Mouse (Mus musculus) adrenal gland, postnatal 14 days (tissue): ENCODE measurements at regions not wholly inside any gene's neighbourhood (a gene's known extent, or its start where the extent isn't known, plus 50 kb on each side); places are given as distances from the start of the nearest gene placed in this dataset.
A peak's percentile ranks its signal among the peaks of the same experiment; 100 is the strongest.

Experiments
- DNase-seq: peaks from one replicate; pipeline ENCODE4 v3.0.0; 2021; ENCODE audit warnings: mixed read lengths

DNA sequence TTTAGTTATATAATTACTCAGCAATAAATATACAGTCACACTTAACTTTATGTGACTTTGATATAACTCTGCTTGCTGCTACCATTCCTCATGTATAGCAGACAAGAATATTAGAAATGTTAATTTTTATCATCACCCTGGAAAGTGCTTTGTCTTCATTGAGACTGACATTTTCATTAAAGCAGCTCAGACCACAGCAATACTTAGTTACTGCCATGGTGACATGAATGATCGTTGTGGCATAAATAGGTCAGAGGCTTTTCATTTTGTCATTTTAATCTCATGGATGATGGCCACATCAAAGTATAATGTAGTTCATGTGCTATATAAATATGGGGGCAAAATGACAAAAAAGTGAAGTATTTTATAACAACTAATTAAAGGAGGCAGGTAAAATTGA is 498.1 kb downstream of the Slc22a22 start:
- DNase-seq: no peak

DNA sequence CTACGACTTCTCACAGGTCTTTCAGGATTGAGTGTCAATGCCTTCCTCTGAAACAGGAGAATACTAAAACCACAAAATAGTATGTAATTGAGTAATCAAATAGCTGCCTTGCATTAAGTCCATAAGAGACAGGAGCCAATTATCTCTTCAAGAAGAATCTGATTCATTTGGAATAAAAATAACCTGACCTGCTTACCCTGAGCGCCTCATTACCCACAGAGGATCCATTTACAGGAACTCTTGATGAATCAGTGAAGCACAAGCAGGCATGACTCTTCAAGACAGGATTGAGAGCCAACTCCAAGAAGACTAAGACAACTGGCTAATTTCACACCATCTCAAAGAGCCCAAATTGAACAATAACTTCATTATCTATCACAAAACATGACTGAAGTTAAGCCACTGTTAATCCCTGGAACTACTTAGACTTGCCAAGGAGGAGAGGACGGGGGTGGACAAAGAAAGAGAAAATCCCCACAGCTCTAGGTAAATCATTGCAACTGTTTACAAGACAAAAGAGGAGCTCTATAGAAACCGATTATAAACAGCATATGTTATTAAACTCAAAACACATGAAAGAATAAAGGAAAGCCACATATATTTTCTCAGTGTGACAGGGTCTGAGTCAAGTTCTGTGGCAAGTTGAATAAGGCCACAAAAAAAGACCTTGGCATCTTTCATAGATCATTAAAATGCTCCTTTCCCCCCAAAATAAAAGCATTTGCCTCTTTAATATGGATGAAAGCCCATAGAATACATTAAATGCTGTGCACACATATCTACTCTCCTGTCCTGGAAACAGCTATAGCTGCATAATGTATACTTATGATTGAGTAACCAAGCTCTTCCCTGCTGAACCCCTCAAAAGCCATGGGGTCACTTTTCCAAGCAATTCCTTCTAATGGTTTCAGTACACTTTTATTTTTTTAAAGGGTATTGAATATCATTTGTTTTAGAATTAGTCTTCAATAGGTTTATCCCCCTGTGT is 501.7 kb downstream of the Slc22a22 start:
- DNase-seq: no peak

DNA sequence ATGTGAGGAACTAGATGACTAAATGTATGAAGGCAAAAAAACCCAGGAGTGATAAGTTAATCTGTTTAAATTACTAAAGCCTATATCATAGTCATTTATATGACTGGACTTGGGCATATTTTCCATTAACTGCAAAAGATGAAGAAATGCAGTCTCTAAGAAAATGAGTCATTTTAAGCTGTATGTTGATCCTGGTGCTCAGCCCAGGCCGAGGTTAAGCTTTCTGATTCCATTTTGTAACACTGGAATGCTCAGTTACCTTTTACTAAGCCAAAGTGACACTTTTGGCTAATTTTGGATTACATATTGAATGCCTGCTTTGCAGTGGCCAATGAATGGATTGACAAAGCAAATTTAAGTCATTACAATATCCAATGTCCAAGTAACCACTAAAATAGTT is 507.3 kb downstream of the Slc22a22 start:
- no peak for DNase-seq

DNA sequence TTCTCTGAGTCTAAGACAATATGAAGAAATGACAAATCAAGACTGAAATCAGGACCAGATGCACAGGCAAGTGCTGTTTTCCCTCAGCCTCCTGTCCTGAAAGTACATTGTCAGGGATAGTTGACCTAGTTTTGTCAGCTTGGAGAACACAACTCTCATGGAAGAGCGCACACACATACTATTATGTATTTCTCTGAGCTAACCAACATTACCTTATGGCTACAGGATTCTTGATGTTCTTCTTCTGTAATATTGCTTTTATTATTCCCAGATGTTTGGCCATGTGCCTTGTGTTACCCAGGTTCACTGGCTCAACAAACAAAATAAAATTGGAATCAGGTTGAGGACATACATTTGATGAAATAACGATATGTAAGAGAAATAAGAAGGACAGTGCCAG is 521.1 kb downstream of the Slc22a22 start:
- DNase-seq: no peak

DNA sequence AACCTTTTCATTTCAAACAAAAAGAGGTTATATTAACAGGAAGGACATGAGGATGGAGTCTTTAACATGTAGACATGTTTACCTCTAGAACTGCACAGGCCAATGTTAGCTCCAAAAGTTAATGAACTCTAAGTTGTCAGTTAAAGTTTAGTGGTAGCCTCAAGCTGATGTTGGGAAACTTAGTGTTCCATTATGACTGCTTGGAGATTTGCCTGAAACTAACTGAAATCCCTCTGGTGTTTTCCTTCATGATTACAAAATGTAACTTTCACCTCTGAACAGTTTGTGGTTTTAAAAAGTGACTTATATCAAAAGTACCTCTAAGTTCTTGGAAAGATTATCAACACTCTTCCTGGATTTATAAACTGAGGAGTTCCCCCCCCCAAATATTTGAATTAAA is 525.2 kb downstream of the Slc22a22 start:
- DNase-seq: no peak

- no peak for DNase-seq
Measured at GRCm38 (mm10) chr15:56950824-56951223, 526.6 kb downstream of the Slc22a22 start.

GRCm38 (mm10) chr15:56940891-56941290 is 536.5 kb downstream of the Slc22a22 start:
- no peak for DNase-seq

DNA sequence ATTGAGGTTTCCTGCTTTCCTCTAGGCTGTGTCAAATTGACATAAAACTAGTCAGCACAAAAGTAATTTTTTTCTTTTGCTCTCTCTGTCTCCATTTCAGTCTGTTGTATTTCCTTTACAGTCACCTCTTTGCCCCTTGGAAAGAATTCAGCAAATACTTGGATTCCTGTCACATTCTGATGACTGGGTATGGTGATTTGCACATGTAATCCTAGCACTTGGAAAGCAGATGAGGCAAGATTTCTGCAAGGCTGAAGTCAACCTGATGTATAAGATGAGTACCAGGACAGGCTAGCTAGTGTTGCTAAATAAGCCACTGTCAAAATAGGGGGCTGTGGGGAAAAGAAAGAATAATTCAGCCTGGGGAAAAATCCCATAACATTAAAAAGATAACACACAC is 580.9 kb downstream of the Slc22a22 start:
- no peak for DNase-seq

- DNase-seq: no peak
Measured at GRCm38 (mm10) chr15:56881501-56881900, 595.9 kb downstream of the Slc22a22 start.

DNA sequence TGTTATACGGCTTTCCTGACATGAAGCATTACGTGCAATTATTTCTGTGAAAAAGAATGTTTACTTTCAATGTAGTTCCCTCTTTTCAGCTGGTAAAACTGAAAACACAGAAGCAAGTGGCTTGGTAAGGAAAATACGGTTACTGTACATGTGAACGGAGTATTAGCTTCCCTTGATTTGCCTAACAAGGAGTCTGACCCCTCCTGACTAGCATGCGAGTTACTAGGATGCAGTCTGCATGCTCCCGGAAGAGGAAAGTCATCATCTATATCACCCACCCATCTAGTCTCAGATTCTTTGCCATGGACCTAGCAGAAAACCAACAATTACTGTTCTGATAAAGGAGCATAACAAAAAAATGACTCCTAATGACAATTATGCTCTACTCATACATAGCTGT is 611.5 kb downstream of the Slc22a22 start:
- no peak for DNase-seq

DNA sequence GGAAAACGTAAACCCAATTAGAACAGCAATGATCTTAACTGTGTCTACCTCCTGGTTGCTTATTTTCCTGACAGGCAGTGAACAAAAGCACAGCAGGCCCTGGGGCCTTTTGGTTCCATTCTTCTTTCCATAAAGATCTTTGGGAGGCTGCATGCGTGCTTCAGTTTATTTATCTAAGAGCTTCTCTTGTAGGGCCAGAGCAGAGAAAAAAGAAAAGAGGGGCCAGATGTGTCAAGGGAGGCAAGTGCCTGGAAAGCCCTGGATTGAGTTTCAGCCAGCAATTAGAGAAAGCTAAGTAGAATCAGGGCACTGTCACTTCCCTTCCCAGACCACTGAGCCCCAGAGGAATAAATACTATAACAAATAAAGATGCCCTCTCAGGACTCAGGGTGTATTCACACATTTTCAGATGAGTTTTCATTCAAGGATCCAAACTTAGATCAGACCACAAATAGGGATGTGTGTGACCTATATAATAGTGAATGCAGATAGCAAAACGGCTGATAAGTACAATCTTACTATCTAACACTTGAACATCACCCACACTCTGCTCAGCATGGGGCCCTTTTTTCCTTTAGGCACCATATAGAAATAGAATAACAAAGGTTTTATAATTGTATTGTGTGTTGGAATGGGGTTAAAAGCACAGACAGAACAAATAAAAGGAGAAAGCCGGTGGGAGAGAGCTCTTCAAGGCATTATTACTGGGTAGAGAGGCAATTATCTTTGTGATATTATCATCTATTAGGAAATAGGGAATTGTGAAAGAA is 612.2 kb downstream of the Slc22a22 start:
- no peak for DNase-seq

GRCm38 (mm10) chr15:56858627-56859334 is 618.6 kb downstream of the Slc22a22 start:
- DNase-seq: peak; percentile 4

DNA sequence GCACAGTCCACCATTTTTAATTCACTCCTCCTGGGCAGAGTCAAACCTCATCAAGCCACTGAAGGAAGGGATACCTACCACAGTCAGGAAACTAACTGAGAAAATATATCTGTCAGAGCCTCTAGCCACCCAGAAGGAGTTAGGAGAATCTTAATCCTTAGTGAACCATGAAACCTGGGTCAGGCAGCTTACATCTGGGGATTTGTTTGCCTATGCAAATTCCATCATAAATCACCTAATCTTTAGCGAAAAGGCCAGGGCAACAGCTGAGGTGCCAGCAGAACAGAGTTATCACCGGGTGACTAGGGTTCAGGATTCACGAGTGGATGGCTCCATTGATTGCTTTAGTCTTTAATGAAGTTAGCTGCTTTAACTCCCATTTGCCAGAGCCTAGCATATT is 619.3 kb downstream of the Slc22a22 start:
- DNase-seq: no peak

- peak; percentile 72 for DNase-seq
Measured at GRCm38 (mm10) chr15:56856057-56856456, 621.4 kb downstream of the Slc22a22 start.

- no peak for DNase-seq
Measured at GRCm38 (mm10) chr15:56853106-56853505, 624.3 kb downstream of the Slc22a22 start.

- no peak for DNase-seq
Measured at GRCm38 (mm10) chr15:56847469-56848128, 629.8 kb downstream of the Slc22a22 start.

DNA sequence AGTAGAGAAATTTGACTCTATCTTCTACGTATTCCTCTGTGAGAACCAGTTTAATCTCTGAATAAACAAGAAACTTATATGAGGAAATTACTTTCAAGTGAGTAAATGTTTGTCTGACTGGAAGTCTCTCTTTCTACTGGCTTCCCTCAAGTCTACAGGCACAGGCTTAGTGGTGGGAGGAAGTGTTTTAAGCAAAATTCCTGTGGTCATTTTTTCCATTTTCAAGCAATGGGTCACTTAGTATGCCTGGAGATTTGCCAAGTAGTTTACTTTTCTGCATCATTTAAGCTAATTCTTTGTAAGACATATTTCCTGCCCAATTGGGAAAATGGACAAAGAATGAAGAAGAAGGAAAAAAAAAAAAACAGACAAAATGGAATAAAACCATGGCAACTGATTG is 632.9 kb downstream of the Slc22a22 start:
- no peak for DNase-seq

- no peak for DNase-seq
Measured at GRCm38 (mm10) chr15:56841516-56841915, 635.9 kb downstream of the Slc22a22 start.

DNA sequence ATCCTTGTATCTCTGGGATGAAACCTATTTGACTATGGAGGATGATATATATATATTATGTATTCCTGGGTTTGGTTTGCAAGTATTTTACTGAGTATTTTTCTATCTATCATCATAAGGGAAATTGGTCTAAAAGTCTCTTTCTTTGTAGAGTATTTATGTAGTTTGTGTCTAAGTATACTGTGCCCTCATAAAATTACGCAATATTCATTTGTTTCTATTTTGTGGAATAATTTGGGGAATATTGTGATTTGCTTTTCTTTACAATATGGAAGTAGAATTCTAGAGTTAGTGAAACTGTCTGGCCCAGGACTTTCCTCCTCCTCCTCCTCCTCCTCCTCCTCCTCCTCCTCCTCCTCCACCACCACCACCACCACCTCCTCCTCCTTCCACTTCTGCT is 640.1 kb downstream of the Slc22a22 start:
- no peak for DNase-seq

GRCm38 (mm10) chr15:56834621-56835020 is 642.8 kb downstream of the Slc22a22 start:
- DNase-seq: no peak

- DNase-seq: no peak
Measured at GRCm38 (mm10) chr15:56832666-56833065, 644.8 kb downstream of the Slc22a22 start.

- DNase-seq: no peak
Measured at GRCm38 (mm10) chr15:56820977-56821579, 656.3 kb downstream of the Slc22a22 start.
